Mouse (Mus musculus) heart, embryonic 14.5 days (tissue): ENCODE results near the gene Isy1. TPM values are rescaled to one million over a fixed set of nuclear protein-coding genes. Genes with fewer than 3 reads are reported as not detected.

Source experiments
- ATAC-seq: fragments of 200-750 bp; cut with Nextera tagmentation; 2 replicates; pipeline ENCODE4 v1.8.0; 2017; ENCODE audit warnings: low read depth, moderate TSS enrichment; ENCODE audit not compliant: insufficient number of reproducible peaks, insufficient read depth, low FRiP score
- H3K27ac ChIP-seq, 2 experiments: fragments of 200-500 bp in 1 of 2; fragments of 300-500 bp in 1 of 2; sonication (generic) in 1 of 2; replicated peaks in 1 of 2; 2 replicates each; pipeline ENCODE4 v1.5.1; 2012 to 2014; ENCODE audit warnings: low read depth in 2 of 2, low read length in 2 of 2, control low read depth in 1 of 2, mild to moderate bottlenecking in 1 of 2, mixed read lengths in 1 of 2; ENCODE audit not compliant: control insufficient read depth in 1 of 2, insufficient read depth in 1 of 2
- H3K27me3 ChIP-seq: fragments of 300-500 bp; sonication (generic); 2 replicates; pipeline ENCODE4 v1.6.1; 2014; ENCODE audit warnings: mild to moderate bottlenecking, low read length, control low read depth; ENCODE audit not compliant: control insufficient read depth, insufficient read depth
- H3K36me3 ChIP-seq: fragments of 300-500 bp; sonication (generic); 2 replicates; pipeline ENCODE4 v1.6.1; 2014; ENCODE audit warnings: mild to moderate bottlenecking, control low read depth, low read length, mixed read lengths; ENCODE audit not compliant: control insufficient read depth, insufficient read depth
- H3K4me1 ChIP-seq, 2 experiments: fragments of 200-500 bp in 1 of 2; fragments of 300-500 bp in 1 of 2; sonication (generic) in 1 of 2; 2 replicates each; pipeline ENCODE4 v1.6.1; 2012 to 2014; ENCODE audit warnings: low read length in 2 of 2, control low read depth in 1 of 2, mixed read lengths in 1 of 2; ENCODE audit not compliant: control insufficient read depth in 2 of 2, insufficient read depth in 2 of 2
- H3K4me2 ChIP-seq: fragments of 300-500 bp; sonication (generic); 2 replicates; pipeline ENCODE4 v1.6.1; 2014; ENCODE audit warnings: mild to moderate bottlenecking, low read length
- H3K4me3 ChIP-seq, 2 experiments: fragments of 200-500 bp in 1 of 2; fragments of 300-500 bp in 1 of 2; sonication (generic) in 1 of 2; 2 replicates each; pipeline ENCODE4 v1.5.1; 2012 to 2014; ENCODE audit warnings: low read length in 2 of 2, mild to moderate bottlenecking in 2 of 2, control low read depth in 1 of 2, low read depth in 1 of 2, moderate library complexity in 1 of 2; ENCODE audit not compliant: control insufficient read depth in 1 of 2, insufficient read depth in 1 of 2
- H3K9ac ChIP-seq: fragments of 300-500 bp; sonication (generic); 2 replicates; pipeline ENCODE4 v1.6.1; 2014; ENCODE audit warnings: mild to moderate bottlenecking, low read length
- H3K9me3 ChIP-seq: fragments of 300-500 bp; sonication (generic); 2 replicates; pipeline ENCODE4 v1.6.1; 2016; ENCODE audit warnings: low read length, control low read depth; ENCODE audit not compliant: control insufficient read depth
- WGBS: fragments of 180-500 bp; shearing (Covaris S2); extraction: QIAGEN DNeasy Blood & Tissue Kit; methylation state at CpG from one replicate; pipeline ENCODE4 v1.1.7; 2014; 5-methylcytosine and 5-hydroxymethylcytosine counted together
- polyA plus RNA-seq: library from polyadenylated mRNA; unstranded; fragments of >200 nt; fragmentation: Nextera tagmentation; extraction: Ambion mirVana; gene quantifications from 2 replicates; pipeline ENCODE4 v1.2.1, GENCODE M21; 2014

The Isy1 gene
- polyA plus RNA-seq, 1 experiment from 2014 or later: 16.5 TPM

DNA sequence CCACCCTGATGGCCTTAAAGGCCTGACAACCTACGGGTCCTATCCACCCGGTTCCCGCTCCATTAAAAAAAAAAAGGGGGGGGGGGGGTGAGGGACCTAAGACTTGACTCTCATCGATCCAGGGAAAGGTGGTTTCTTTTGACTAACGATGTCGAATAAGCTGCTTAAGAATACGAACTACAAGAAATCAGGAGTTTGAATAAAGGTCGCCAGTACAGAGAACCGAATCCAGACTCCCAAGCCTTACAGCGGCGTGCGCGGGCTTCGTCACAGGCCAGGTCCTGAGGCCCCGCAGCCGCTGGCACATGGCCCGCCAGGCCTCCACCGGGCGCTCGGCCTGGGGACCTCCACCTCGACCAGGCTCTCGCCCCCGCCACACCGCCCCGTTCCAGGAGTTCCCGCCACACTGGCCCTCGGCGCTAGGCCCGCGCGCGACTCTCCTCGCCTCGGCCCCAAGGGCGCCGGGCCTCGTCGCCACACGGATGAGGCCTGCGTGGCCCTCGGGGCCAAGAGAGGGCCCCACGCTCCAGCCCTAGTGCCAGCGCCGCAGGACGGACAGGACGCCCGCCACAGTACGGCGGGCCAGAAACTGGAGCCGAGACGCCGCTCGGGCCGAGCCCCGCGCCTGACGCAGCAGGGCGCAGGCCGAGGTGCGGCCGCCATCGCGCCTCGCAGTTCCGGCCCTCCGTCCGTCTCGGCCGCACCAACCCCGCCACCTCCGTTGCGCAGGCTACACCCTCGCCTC lies 11.7 kb upstream of the Isy1 start:
- Histone ChIP-seq H3K4me3 (peak overlapping the region; percentile 66 to 96), H3K4me1 (peaks cover 0 to 26% of the 10 kb centered on the region in 2 experiments; a peak in 3 of 4 replicates), H3K9ac (peak overlapping the region; percentile 99), H3K9me3 (no peaks in the 10 kb centered on the region), H3K27me3 (no peaks in the 10 kb centered on the region), H3K27ac (peak overlapping the region; percentile 87 to 91), H3K36me3 (peaks cover 22% of the 10 kb centered on the region), H3K4me2 (peak overlapping the region; percentile 91)
- 0% methylated on average over 54 of the region's 73 CpGs for WGBS
- ATAC-seq: peak; percentile 68

GRCm38 (mm10) chr6:87849780-87850154 lies 11.2 kb upstream of the Isy1 start:
- no peak for ATAC-seq
- WGBS: 2% methylated on average over 8 of the region's 8 CpGs
- H3K36me3 ChIP-seq: peaks cover 28% of the 10 kb centered on the region
- peak overlapping the region; percentile 91 for H3K4me2 ChIP-seq
- no peaks in the 10 kb centered on the region for H3K9me3 ChIP-seq
- peaks cover 0 to 26% of the 10 kb centered on the region in 2 experiments; a peak in 3 of 4 replicates for H3K4me1 ChIP-seq
- peak overlapping the region; percentile 66 to 96 for H3K4me3 ChIP-seq
- peak overlapping the region; percentile 99 for H3K9ac ChIP-seq
- H3K27ac ChIP-seq: peak overlapping the region; percentile 87 to 91
- H3K27me3 ChIP-seq: no peaks in the 10 kb centered on the region

DNA sequence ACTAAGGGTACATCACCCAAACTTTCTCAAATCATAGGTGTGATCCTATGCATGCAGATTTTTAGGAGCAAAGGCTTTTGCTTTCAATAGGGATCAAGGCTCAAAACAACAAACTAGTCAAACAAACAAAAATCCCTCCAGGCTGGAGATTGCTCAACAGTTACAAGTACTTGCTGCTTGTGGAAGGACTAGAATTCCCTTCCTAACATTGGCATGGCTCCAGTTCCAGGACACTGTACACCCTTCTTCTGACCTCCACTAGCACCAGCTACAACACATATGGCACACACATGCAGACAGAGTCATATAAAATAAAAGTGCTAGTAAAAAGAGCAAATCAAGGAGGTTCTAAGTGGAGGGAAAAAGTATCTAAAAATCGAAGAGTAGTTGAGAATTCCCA lies 8.2 kb upstream of the Isy1 start:
- no peak overlapping the region for H3K4me2 ChIP-seq
- H3K4me3 ChIP-seq: no peak overlapping the region
- no peaks in the 10 kb centered on the region for H3K27me3 ChIP-seq
- no peak overlapping the region for H3K9ac ChIP-seq
- H3K9me3 ChIP-seq: no peaks in the 10 kb centered on the region
- no peak overlapping the region for H3K27ac ChIP-seq
- H3K4me1 ChIP-seq: peaks cover 0 to 26% of the 10 kb centered on the region in 2 experiments; a peak in 3 of 4 replicates
- 77% methylated on average over 1 of the region's 1 CpGs for WGBS
- H3K36me3 ChIP-seq: peaks cover 57% of the 10 kb centered on the region
- no peak for ATAC-seq

GRCm38 (mm10) chr6:87845031-87845695 lies 6.6 kb upstream of the Isy1 start:
- H3K27ac ChIP-seq: no peak overlapping the region
- H3K4me2 ChIP-seq: no peak overlapping the region
- H3K9me3 ChIP-seq: no peaks in the 10 kb centered on the region
- peaks cover 0 to 22% of the 10 kb centered on the region in 2 experiments; a peak in 2 of 4 replicates for H3K4me1 ChIP-seq
- no peak overlapping the region for H3K4me3 ChIP-seq
- H3K36me3 ChIP-seq: peaks cover 62% of the 10 kb centered on the region
- no peaks in the 10 kb centered on the region for H3K27me3 ChIP-seq
- 91% methylated on average over 13 of the region's 13 CpGs for WGBS
- no peak overlapping the region for H3K9ac ChIP-seq
- ATAC-seq: no peak

GRCm38 (mm10) chr6:87842254-87842653 lies 3.7 kb upstream of the Isy1 start:
- no peaks in the 10 kb centered on the region for H3K27me3 ChIP-seq
- ATAC-seq: no peak
- H3K4me1 ChIP-seq: peaks cover 0 to 12% of the 10 kb centered on the region in 2 experiments; a peak in 1 of 4 replicates
- no peak overlapping the region for H3K27ac ChIP-seq
- H3K4me3 ChIP-seq: no peak overlapping the region
- H3K4me2 ChIP-seq: no peak overlapping the region
- 23% methylated on average over 1 of the region's 1 CpGs for WGBS
- H3K9ac ChIP-seq: no peak overlapping the region
- no peaks in the 10 kb centered on the region for H3K9me3 ChIP-seq
- H3K36me3 ChIP-seq: peaks cover 47% of the 10 kb centered on the region

- WGBS: 81% methylated on average over 8 of the region's 8 CpGs
- Histone ChIP-seq H3K36me3 (peaks cover 46% of the 10 kb centered on the region), H3K27me3 (no peaks in the 10 kb centered on the region), H3K27ac (no peak overlapping the region), H3K9ac (no peak overlapping the region), H3K4me2 (no peak overlapping the region), H3K4me1 (0 out of 4 replicates have a peak, but pooled peaks cover 0 to 7% of the 10 kb centered on the region in 2 experiments), H3K4me3 (no peak overlapping the region), H3K9me3 (no peaks in the 10 kb centered on the region)
- ATAC-seq: no peak
Observed at GRCm38 (mm10) chr6:87841635-87842034, 3.0 kb upstream of the Isy1 start.

DNA sequence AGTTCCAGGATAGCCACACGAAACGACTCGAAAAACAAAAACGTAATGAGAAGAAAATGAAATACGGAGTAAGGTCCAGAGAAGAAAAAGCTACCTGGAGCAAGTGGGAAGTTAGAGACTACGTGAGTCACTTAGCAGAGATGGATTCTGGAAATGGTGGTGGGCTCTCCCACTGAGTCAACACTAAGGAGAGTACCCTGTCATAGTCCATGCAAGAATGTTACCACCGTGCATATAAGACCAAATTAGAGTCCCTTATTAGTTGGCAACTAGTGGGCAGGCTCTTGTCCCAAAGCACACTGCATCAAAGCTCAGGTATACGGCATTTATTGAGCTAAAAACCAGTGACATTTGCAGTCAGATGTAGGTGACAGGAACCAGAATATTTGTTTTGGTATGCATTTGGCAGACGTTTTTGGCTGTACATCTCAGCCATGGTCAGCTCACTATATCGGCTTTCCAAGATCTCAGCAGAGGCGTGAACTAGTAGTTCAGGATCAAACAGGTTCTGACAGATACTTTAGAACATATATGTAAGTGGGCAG lies 1.3 kb upstream of the Isy1 start:
- Histone ChIP-seq H3K27me3 (no peaks in the 10 kb centered on the region), H3K9ac (no peak overlapping the region), H3K4me2 (peak overlapping the region; percentile 85; the same call in 1 of the 2 replicates), H3K4me1 (0 out of 4 replicates have a peak, but pooled peaks cover 0 to 7% of the 10 kb centered on the region in 2 experiments), H3K9me3 (no peaks in the 10 kb centered on the region), H3K4me3 (no peak overlapping the region), H3K27ac (peak overlapping the region in 1 of 2 experiments; percentile 92; a peak in 2 of 4 replicates), H3K36me3 (peaks cover 46% of the 10 kb centered on the region)
- WGBS: 57% methylated on average over 11 of the region's 11 CpGs
- ATAC-seq: no peak
